Mouse (Mus musculus): ENCODE data around the gene Ran.

Gene Ran

DNA sequence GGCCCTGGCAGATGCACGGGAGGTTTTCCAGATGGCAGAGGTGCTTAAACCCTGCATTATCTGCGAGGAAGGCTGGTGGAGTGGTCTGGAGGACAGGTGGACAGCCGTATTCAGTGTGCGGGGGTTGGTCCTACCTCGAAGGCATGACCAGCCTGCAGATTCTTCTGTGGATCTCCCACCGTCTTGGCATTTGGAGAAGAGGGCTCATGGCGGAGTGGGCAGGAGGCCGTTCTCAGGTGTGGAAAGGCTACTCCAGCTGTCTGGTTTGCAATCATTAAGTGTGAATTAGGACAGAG lies 43.9 kb downstream of the Ran start:
- DNase-seq (ENCODE audit: low read depth, low spot score): no peak

DNA sequence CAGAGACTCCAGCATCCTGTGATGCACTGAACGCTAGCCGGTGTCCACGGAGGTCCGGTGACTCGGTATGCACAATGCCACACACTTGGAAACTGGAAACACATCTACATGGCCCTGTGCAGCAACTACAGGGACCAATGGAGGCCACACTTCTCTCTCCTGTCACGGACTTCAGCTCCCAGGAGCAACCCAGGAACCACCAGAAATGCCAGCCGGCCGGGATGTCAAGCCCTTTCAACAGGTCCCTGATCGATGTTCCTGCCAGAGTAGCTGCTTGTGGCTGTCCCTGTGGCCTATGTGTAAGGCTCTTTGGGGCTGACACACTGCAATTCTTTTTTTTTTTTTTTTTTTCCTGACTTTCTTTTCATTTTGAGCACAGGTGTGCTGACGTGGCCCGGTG lies 44.3 kb downstream of the Ran start:
- DNase-seq (ENCODE audit: low read depth, low spot score): no peak

- no peak for DNase-seq (ENCODE audit: low read depth, low spot score)
Measured at GRCm38 (mm10) chr5:129065301-129065700, 45.4 kb downstream of the Ran start.

- peak; percentile 40 for DNase-seq (ENCODE audit: low read depth, low spot score)
Measured at GRCm38 (mm10) chr5:129065946-129066345, 46.1 kb downstream of the Ran start.

DNA sequence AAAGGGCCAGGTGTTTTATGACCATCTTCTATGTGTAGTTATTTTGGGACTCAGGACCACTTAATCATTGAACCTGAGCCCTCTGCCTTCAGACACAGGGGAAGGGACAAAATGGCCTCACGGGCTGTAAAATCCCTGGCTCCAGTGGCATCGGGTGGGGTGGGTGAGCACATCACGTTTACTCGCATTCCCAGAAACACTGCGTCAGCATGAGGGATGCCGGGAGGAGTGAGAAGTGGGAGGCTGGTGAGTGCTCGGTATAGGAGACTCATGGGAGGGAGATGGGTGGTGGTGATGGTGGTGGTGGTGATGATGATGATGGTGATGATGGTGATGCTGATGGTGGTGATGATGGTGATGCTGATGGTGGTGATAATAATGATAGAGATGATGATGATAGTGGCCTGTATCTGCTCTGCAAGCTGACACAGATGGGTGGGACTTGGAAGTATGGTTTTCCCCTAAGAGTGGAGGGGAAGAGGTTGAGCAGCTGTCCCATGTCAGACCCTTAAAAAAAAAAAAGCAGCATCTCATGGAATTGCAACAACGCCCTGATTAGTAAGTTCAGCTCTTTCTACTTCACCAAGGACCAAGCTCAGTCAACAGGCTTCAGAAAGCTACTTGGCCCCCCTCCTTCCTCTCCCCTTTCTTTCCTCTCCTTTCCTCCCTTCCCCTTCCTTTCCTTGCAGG lies 46.8 kb downstream of the Ran start:
- DNase-seq (ENCODE audit: low read depth, low spot score): no peak

DNA sequence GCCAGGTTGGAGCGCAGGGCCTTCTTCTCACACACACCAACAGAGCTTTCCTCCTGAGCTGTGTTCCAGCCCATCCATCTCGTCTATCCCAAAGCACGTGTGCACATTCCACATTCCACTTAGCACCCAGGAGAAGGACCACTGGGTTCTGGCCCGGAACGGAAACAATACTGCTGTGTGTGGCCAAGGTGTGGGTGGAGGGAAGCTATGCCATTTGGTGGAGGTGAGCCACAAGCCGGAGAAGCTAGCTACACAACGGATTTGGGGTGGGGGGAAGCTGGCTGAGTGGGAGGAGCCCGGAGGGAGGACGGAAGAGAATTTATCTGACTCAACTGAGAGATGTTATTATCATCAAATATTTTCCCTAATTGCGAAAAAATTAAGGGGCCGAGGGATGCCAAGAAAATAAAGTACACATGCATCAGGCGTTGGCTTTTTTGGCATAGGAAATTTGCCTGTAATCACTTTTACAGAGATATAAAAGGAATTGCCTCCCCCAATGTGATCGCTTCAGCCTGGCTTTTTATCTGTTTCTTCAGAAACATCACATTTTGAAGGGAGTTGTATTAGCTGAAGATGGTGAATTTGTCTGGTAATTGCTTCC lies 47.5 kb downstream of the Ran start:
- no peak for DNase-seq (ENCODE audit: low read depth, low spot score)

DNA sequence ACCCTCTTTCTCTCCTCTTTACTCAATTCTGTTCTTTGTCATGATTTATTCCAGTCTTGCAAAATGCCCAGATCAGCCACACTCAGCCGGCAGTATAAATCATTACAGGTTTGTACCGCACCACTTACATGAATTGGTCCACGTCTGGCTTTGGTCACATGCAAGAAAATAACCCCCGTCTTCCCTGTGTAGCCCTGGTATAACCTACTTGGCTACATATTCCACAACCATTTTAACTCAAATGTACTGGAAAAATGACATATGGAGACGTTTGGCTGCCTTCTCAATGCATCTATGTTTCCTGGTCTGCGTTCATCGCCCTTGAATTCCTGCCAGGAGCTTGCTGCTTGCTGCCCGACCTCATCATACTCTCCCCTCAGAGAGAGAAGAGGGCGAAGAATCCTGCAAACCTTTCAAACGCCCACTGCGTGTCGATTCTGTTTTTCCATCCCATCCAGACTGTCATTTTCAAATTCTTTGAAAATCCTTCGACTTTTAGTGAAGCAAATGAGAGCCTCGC lies 52.0 kb downstream of the Ran start:
- no peak for DNase-seq (ENCODE audit: low read depth, low spot score)

DNA sequence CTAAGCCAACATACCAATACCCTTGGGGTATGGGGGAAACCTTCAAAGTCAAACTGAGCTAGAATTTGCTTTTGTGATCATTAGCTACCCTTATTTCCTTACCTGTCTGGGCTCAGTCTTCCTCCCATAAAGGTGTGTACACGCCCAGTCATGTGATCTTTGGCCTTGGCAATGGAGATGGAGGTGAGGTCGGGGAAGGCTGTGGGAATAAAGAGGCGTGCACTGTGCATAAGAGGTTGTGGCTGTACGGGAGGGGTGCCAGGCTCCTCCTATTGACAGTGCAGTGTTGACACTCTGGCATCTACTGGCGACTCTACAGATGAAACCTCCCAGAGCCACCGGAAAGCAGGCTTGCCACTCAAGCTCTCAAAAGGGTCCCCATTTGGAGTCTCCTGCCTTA lies 53.5 kb downstream of the Ran start:
- DNase-seq (ENCODE audit: low read depth, low spot score): no peak
